Mouse (Mus musculus): ENCODE measurements around the gene Efcab11. TPM values are rescaled to one million over a fixed set of nuclear protein-coding genes. Genes with fewer than 3 reads are reported as not detected.

The Efcab11 gene
- polyA plus RNA-seq (2012; rRNA removed; ENCODE audit: low replicate concordance) = 0.22 and 0.32 TPM in 2 replicates

GRCm38 (mm10) chr12:99884269-99885261, at the start of gene Efcab11, which contains the start of gene Tdp1:
Efcab11 (minus strand) TSS chr12:99884439.
Tdp1 (plus strand) TSS chr12:99884517.

Other genes starting within 250 kb of the Efcab11 start
- 3.1 and 4.3 TPM in 2 replicates for gene Tdp1, start 78 bp upstream of the Efcab11 start, polyA plus RNA-seq (2012; rRNA removed; ENCODE audit: low replicate concordance)
- 0.14 and 0.24 TPM in 2 replicates for gene Kcnk13, start 80.1 kb upstream of the Efcab11 start, polyA plus RNA-seq (2012; rRNA removed; ENCODE audit: low replicate concordance)
- gene Psmc1, start 225.7 kb upstream of the Efcab11 start, polyA plus RNA-seq (2012; rRNA removed; ENCODE audit: low replicate concordance) = 11.3 and 13.4 TPM in 2 replicates

All from duodenum, adult 2 months (tissue).